Mouse (Mus musculus) heart, adult 18-20 months (tissue): ENCODE measurements at regions not wholly inside any gene's neighbourhood (a gene's known extent, or its start where the extent isn't known, plus 50 kb on each side); places are given as distances from the start of the nearest gene placed in this dataset.

Source experiments
- DNase-seq, 2 experiments: peaks; one replicate each; pipeline ENCODE4 v3.0.0; 2021 to 2022; ENCODE audit warnings: mixed read lengths in 1 of 2

DNA sequence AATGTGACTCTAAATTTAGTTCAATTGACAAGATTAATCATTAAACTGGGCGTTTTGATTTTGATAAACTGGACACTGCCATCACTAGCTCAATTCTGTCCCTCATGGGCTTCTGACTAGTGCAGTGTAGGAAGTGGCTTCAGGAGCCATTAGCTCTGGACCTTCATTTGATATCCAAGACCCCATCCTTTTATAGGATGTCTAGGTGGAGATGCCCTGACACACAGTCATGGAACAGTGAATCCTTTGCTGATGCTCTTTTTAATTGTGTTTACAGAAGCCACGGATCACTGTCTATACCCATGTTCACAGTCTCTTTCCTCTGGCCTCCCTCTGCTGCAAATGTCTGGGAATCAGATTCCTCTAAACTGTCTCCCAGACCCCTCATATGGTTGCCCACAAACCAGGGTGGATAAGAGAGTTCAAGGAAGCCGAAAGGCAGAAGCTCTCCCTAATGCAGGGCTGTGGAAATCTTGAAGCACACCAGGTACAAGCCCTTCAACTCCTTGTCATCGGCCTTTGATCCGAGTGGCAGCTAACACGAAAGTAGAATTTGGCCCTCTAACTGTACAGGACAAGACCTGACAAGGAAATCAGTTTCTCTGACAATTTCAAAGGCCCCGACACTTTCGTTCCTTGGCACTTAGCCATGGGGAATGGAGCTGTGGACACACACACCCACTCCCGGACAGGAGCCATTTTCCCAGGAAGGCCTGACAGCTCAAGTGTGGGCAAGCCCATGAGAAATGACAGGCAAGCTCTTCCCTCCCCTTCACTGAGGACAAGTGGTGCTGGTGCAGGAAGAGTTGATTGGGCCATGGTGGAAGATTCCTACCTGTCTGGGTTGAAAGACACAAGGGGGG is 135.2 kb upstream of the Parp11 start:
- DNase-seq, result no peak

DNA sequence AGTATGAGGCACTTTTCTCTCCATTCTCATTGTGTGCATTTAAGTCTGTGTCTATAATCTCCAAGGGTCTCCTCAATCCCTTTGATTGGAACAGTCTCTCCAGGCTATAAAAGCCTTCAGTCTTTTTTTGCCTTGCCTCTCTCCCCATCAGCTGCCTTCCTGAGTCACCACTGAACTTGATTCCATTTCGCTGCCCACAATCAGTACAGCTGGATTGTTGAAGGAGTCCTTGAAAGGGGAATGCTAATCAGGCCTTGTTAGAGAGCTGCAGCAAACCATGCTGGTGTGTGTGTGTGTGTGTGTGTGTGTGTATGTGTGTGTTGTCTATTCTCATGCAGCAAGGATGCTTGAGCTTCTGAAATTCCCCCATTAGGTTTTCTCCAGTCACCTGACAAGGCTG is 129.3 kb upstream of the Parp11 start:
- no peak for DNase-seq

DNA sequence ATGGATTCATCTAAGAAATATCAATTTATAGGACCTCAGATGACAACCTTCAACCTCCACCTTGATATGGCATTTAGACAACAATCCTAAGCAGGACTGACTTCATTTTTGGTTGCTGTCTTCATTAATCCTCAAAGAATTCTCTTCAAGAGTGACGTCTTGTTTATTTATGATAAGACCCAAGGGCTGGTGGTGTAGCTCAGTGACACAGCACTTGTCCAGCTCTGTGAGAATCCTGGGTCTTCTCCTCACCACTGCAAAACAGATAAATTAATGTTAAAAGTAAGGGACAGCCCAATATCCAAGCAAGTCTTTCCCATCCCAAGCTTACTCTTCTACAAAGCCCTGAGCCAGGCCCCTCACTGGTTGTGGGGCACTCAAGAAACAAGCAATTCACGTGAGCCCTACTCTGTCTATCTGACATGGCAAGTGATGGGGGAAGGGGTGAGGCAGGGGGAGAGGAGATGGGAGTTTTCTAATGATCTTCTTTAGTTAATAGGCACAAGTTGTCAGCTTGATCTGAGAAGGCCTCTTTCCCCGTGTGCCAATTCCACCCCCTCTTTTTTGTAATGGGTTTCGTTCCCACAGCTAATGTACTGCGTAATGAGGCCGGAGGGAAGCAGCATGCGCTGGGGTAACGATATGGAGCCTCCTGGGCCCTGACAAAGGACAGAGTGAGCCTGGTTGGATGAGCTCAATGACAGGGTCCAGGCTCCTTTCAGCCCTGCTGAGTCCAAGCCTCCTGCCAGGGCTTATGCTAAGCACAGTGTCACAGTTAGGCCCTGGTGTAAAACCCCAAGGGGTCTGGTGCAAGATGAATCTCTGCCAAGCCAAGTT is 127.7 kb upstream of the Parp11 start:
- DNase-seq, result no peak

DNA sequence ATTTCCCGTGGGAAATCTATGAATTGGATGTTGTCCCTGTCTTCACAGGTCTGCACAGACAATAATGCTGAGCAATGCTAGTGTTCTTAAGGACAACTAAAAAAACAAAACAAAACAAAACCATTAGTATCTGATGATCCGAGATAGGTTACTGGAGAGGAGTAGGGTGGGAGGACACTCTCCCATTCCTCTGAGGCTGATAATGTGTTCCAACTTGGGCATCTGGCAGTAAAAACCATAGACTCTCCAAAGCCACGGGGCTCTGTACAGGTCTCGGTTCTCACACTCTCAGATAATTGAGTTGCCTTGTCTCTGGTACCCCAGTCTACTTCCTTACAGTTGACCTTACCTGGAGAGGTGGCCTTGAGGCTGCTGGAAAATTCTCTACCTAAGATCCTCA is 126.0 kb upstream of the Parp11 start:
- DNase-seq, result no peak

DNA sequence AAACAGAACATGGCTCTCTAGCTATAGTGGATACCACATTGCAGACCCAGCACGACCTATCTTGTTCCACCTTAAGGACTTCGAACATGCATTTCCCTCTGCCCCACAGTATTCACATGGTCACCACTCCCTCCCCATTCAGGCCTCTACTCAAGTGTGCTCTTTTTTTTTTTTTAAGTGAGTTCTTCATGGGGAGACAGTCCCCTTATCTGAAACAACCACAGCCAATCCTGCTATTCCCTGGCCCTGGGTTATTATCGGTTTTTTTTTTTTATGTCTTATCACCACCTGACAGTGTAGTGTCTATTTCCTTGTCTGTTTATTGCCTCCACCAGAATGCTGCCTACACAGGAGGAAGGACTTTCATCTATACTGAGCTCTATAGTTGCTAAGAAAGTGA is 125.6 kb upstream of the Parp11 start:
- no peak for DNase-seq

DNA sequence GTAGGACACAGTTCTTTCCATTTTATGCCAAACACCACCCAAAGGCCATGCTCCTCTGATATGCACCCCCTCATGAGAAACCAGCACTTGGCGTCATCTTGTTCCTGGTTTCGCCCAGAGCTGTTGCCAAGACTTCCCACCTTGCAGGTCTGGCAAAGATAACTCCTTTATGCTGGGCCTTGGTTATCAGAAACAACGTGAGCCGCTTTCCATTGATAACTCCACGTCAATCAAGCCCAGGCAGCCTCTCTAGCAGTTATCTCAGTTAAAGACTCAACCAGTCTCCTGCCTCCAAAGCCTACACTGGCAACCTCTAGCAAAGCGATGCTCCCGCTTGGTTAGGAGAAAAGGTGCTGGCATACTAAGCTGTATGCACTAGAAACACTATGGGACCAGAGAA is 124.2 kb upstream of the Parp11 start:
- DNase-seq, result no peak

DNA sequence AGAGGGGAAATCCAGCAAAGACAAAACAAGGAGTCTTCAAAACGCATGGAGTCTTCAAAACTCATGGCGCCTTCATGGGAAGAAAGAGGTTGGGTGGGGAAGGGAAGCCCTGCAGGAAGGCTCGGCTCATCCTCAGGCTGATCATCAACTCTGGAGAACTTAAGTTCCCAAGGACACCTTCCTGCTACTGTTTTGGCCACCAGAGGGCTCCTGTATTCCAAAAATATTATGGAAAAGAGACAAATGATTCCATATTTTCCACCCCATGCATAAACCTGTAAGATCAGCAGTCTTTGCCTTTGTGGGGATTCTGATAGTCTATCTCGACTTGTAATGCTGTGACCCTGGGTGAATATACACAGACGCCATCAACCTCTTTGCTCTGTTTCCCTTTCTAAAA is 121.7 kb upstream of the Parp11 start:
- DNase-seq, result peak; percentile 47 to 83

DNA sequence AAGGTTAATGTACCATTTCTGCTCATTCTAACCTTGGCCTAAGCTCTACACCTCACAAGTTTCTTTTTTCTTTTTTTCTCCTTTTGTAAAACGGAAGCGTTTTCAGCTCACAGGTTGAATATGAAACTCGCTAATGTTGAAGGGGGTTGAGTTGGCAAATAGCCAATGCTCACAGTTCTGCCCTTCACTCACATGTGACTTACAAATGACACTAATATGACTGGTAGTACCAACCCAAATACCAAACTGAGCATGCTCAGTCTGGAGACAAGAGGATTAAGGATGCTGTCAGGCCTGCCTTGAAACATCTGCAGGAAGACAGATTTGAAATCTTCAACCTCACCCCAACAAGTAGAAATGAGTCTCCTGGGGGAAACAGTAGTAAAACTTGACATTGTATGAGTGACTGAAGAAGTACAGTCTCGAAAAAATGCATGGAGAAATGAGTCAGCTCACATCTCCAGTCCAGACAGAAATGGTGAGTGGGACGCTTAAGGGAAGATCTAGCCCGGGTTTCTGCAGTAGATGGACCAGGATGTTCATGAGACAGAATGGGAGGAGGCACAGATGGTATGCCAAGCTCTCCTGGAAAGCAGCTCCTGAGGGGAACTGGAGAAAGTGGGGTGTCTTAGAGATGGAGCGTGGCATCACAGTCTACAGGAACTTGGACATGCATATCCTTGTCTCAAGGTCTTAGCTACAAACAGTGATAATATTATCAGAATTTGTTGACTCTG is 120.9 kb upstream of the Parp11 start:
- DNase-seq, result no peak

DNA sequence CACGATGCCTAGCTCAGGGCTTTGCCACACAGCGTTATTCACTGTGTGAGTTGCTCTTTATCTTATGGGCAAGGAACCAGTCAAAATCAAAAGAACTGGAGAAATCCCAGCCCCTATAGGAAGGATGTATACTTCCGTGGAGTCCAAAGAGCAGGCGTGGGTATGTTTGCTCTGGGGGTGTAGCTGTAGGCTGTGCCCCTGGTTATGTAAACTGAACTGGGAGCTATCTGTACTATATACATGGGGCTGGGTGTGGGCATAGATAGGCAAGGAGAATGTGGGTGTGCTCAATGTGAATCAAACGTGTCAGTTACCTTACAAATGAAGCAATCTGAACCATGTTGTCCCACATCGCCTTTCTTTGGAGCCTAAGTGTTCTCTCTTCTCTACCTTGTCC is 120.3 kb upstream of the Parp11 start:
- no peak for DNase-seq

DNA sequence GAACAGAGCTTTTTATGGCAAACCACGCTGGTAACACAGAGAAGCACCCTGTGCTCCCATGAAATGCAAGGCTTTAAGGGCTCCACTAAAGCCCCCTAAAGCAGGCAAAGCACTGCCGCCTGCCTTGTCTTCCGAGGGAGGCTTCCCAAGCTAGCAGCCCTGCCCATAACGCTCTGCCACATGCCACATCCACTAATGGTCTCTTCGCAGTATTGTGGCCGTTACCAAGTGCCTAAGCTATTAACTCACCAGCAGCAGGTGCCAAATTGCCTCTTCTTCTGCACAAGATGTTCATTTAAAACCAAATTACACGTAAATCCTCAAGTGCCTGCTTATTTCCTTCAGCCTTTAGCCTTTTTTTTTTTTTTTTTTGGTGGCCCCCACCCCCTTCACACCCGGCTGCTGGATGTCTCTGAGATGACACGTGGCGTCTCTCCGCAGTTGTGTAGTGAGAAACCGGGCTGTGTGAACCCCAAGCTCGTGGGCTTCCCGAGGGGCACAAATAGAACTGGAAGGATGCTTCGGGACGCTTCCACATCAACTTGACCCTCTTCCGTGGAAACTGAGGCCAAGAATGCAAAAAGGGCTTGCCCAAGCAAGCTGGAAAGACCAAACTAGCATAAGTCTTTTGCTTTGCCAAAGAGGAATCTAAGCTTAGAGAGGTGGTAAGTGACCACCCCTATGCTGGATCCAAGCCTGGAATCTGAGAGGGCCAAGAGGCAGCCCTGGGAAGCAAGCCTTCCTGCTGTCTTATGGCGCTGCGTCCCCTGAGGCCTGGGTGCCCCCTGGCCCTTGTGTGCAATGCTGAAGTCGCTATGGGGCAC is 117.2 kb upstream of the Parp11 start:
- peak in 1 of 2 experiments; percentile 13 for DNase-seq

DNA sequence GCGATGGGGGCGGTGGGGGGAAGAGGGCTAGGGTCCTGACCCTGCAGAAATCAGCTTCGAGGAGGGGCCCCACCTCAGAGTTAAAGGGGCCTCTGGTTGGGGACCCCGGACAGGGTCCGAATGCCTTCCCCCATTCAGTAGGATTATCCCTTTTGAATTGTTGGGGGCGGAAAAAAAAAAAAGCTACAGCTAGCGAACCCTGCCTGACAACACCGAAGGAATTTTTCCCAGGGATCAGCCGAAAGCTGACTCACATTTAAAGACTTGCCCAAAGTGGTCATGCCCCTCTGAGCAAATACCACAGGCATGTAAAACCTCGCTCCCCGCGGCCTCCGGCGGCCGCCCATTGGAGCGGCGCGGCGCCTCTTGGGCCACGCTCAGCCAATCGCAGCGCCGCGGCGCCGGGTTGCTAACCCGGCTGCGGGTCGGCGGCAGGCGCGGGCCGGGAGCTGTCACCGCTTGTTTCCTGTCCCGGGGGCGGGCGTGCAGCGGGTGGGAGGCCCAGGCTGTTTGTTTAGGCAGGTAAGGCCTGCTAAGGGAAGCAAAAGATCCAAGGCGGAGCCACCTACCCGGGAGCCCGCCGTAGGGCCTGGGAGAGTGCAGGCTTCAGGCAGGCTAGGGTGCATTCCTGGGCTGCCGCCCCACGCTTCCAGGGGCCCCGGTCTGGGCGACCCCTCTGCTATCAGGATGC is 116.5 kb upstream of the Parp11 start:
- DNase-seq, result peak; percentile 80 to 87

DNA sequence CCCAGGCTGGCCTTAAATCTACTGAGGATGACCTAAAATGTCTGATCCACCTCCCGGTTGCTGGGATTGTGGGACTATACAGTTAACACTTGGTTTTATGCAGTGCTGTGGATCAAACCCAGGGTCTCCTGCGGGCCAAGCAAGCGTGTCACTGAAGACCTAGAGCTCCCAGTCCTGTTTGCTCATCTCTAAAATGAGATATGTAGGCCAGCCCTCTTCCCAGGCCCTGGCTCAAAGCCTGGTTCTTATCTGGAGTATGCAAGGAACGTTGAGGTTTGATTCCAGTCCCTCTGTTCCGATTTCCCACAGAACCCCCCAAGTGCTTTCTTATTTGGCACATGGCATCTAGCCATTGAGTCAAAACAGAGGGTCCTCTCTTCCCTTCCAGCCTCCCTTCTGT is 115.5 kb upstream of the Parp11 start:
- peak; percentile 42 for DNase-seq

DNA sequence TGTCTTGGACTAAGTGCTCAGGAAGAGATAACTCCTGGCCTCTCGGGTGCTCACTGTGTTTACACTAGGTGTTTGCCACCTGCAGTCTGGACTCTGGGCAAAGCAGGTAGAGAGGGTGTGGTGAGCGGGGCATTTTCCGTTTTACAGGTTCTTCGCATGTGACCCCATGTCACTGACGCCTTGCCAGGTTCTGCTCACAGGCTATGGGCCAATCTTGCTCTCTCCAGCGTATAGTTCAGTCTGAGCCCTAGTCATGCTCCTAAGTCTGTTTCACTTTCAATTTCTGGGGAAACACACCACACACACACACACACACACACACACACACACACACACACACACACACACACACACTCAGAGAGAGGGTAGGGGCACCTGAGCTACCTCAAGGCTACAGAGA is 112.4 kb upstream of the Parp11 start:
- no peak for DNase-seq

DNA sequence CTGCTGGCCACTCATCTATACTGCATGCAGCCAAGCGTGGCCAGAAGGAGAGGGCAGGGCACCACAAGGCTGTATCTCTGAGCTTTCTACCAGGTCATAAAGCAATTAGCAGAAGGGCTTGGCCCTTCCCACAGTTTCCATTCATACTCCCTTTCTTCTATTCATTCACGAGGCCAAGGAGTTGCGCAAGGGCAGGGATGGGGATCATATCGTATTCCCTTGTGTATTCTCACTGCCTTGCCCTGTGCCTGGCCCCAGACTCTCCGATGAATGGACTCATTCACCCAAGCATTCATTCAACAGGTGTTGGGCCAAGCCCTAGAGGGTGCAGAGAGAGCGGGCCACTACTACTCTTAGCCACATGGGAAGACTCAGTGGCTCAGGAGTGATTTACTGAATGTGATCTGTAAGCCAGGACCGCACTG is 111.2 kb upstream of the Parp11 start:
- DNase-seq, result peak; percentile 57 to 67

DNA sequence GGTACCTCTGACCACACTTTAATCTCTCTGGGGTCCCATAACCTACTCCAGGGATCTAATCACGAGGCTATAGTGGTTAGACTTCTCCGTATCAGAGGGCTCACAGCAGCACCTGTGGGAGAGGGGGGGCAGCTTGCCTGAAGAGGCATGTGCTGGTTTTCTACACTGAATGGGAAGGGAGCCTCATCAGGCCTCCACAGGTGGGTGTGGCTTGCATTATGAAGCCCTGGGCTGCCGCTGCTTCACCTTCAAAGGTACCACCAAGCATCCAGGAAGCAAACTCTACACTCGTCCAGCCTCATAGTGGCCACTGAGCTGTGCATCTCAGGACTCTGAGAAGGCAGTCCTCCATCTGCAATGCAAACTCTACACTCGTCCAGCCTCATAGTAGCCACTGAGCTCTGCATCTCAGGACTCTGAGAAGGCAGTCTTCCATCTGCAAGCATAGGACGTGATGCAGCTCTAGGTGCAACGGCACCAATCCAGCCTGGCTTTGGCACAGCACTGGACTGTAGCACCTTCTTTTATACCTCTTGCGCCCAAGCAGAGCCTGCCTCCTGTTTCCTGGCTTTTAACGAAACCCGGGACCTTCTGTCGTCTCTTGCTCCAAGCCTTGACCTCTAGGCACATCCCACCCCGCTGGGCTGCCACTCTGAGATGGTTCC is 110.5 kb upstream of the Parp11 start:
- DNase-seq, result no peak

DNA sequence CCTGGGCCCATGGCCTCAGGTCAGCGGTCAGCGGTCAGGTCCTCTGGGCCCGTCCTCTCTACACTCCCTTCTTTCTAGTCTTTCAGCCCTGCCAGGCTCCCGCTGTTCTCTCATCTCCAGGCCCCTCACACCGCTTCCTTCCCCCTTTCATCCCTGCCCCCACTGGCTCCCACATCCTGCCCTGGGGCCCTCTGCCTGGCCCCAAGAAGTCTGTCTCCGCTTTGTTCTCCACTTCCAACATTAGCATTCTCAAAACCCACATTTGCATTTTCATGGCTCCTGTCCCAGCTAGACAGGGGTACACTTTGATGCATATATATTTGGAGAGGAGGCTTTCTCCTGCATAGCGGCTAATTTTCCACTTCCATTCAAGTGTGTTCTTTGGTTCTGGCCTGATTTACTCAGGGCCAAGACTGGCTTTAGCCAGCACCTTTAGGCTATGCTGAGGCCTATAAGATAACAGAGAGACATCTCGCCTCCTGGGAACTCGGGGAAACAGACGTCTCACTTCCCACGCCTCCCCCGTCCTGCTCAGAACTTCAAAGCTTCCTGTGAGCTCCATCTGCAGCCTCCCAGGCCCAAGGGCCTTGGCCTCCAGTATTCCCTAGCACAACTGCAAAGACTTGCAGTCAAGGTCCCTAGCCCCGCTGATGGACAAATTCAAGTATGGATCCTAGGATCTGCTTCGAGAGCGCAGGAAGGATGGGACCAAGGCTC is 109.8 kb upstream of the Parp11 start:
- no peak for DNase-seq

DNA sequence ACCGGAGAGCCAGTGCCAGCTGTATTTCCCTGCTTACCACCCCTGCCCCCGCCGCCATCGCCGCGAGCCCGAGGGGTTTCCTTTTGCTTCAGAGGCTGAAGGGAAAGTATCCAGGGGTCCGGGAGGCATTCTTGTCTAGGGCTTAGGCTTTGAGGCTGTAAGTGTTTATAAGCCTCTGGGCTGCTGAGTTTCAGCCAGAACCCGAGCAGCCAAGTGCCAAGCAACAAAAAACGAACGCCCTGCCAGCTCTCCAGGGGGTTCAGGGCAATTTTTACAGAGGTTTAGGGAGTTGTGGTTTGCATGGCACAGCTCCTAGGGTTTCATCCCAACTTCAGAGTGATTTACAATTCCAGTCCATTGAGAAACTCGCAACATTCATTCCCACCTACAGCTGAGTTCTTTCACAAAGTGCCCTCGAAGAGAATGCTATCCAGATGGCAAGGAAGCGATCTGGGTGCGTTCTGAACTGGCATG is 109.2 kb upstream of the Parp11 start:
- DNase-seq, result no peak

DNA sequence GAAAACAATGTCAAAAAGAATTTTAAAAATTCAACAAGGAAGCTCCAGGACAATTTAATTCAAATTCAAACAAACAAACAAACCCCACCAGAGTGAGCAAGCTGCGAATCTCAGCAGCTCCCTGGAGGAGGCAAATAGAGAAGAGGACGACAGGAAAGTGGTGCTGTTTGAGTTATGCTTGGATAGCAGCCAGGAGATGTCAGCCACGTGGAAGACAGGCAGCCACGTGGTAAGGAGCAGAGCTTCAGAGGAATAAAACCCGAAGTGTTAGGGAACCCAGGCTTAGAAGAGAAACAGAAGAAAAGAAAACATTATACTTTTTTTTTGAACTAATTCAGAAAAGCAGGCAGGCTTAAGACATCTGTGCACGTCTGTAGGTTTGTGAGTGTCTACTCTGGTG is 108.2 kb upstream of the Parp11 start:
- DNase-seq, result no peak

DNA sequence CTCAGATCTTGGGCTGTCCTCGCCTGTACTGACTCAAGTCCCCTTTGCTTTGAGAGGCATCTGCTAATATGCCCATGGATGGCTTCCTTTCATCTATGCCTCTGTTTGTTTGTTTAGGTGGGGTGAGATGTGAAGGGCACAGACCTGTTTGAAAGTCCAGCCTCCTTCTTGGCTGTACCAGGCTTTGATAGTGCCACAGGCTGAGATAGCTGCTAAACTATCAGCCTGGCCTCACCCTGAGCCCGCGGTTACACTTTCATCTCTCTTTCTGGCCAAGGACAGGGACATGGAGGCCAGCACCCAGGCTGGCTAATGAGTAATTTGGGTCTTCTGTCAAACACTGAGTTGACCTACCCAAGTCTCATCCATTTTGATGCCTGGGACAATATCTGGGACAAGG is 105.0 kb upstream of the Parp11 start:
- no peak for DNase-seq
